Mouse (Mus musculus): Measurements from ENCODE around the gene Acvr1b. TPM values are rescaled to one million over a fixed set of nuclear protein-coding genes. Genes with fewer than 3 reads are reported as not detected.

Gene Acvr1b
- polyA plus RNA-seq, 1 experiment from 2014 or later: 18.8 TPM

DNA sequence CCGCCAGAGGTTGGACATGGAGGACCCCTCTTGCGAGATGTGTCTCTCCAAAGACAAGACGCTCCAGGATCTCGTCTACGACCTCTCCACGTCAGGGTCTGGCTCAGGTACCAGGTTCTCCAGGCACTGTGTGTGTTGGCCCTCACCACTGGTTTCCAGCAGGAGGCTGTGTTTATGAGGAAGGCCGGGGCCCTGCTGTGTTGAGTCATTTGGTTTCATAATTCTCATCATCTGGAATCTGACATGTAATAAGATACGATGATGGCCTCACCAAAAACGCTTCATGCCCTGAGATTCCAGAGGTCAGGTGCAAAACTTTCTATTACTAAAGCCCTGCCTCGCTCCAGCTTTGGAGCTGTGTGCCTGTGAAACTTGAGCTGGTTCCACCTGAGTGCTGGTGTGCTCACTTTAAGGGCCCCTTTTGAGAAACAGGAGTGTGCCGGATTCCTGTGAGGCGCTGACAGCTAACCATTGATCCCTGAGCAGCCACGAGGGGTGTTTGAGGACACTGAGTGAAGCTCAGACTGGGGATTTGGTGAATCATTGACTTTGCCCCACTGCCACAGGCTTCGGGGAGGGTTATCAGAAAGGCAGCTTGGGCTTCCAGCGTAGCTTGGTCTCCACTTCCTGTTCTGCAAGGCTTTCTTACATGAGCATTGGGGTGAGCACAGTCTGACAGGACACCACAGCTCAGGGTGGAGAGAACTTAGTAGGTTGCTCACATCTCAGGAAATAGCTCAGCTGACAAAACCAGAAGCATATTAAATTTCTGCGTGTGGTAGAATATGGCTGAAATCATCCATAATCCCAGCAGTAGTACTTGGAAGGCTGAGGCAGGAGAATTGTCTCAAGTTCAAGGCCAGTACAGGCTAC is 21.3 kb downstream of the Acvr1b start:
- 93% methylated on average over 16 of the region's 16 CpGs for WGBS
- Histone ChIP-seq H3K36me3 (peaks cover 57% of the 10 kb centered on the region), H3K4me1 (replicated peaks) (peaks cover 31% of the 10 kb centered on the region), H3K27ac (replicated peaks) (no peak overlapping the region), H3K4me3 (no peak overlapping the region), H3K27me3 (no peaks in the 10 kb centered on the region), H3K9me3 (no peaks in the 10 kb centered on the region), H3K9ac (no peak overlapping the region), H3K4me2 (no peak overlapping the region)
- ATAC-seq (ENCODE audit: low read depth): no peak

DNA sequence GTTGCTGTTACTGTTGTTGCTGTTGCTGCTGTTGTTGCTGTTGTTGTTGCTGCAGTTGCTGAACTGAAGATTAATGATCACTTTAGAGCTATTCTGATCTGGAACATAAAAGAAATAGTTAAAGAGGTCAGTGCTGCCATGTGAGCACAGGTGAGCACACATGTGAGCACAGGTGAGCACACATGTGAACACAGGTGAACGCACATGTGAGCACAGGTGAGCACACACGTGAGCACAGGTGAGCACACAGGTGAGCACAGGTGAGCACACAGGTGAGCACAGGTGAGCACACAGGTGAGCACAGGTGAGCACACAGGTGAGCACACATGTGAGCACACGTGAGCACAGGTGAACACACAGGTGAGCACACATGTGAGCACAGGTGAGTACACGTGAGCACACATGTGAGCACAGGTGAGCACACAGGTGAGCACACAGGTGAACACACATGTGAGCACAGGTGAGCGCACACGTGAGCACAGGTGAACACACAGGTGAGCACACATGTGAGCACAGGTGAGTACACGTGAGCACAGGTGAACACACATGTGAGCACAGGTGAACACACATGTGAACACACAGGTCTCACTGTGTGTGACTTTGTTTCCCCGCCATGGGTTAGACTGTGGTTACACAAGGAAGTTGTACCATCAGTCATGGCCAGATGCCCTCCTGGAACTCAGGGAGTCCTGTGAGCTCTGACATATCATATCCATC is 22.4 kb downstream of the Acvr1b start:
- H3K4me1 ChIP-seq (replicated peaks): peaks cover 21% of the 10 kb centered on the region
- H3K27me3 ChIP-seq: no peaks in the 10 kb centered on the region
- no peak for ATAC-seq (ENCODE audit: low read depth)
- H3K4me2 ChIP-seq: no peak overlapping the region
- no peaks in the 10 kb centered on the region for H3K9me3 ChIP-seq
- no peak overlapping the region for H3K27ac ChIP-seq (replicated peaks)
- 90% methylated on average over 8 of the region's 8 CpGs for WGBS
- peaks cover 68% of the 10 kb centered on the region for H3K36me3 ChIP-seq
- no peak overlapping the region for H3K4me3 ChIP-seq
- H3K9ac ChIP-seq: no peak overlapping the region

DNA sequence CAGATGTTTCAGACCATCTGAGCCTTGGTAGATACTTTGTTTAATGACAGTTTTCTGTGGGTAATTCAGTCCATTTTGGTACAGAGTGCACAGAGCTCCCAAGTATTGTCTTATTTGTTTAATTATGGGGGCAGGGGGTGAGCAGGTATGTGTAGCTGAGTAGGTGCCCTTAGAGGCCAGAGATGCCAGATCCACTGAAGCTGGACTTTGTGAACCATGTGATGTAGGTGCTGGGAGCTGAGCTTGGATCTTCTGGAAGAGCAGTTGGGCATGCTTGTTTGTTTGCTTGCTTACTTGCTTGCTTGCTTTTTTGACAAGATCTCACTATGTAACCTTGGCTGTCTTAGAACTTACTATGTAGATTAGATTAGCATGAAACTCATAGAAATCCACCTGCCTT is 23.1 kb downstream of the Acvr1b start:
- H3K27ac ChIP-seq (replicated peaks): no peak overlapping the region
- no peak for ATAC-seq (ENCODE audit: low read depth)
- H3K4me1 ChIP-seq (replicated peaks): peaks cover 14% of the 10 kb centered on the region
- no peak overlapping the region for H3K4me3 ChIP-seq
- H3K4me2 ChIP-seq: no peak overlapping the region
- no peaks in the 10 kb centered on the region for H3K27me3 ChIP-seq
- no peaks in the 10 kb centered on the region for H3K9me3 ChIP-seq
- no peak overlapping the region for H3K9ac ChIP-seq
- peaks cover 75% of the 10 kb centered on the region for H3K36me3 ChIP-seq

DNA sequence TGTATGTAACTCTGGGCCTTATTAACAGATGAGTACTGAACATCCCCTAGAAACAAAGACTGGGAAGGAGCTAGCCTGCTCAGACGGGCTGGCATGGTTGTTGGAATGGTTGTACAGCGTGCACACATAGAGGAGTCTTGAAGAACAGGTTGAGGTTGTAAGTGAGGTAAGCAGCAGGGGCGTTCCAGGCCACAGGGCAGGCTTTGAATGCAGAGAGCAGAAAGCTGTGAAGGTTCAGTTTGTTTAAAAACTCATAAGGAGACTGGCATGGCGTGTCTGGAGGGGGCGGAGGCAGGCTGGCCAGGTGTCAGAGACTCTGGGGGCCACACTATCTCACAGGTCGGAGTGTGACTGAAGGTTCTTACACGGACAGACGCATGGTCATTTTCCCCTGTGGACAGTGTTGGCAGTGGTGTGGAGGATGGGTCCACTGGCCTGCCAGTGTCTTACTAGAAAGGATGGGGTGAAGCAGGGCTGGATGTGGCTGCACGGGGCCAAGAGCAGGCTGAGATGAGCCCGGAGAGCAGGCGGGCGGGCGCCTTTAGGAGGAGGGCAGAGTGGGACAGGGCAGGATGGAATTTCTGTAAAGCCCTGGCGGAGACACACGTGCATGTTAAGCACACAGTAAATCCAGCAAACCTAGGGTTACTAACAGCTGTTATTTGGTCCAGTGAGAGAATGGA is 23.8 kb downstream of the Acvr1b start:
- Histone ChIP-seq H3K9me3 (no peaks in the 10 kb centered on the region), H3K27me3 (no peaks in the 10 kb centered on the region), H3K9ac (0 out of 2 replicates have a peak overlapping the region, but pooled peaks have one; percentile 3), H3K36me3 (peaks cover 82% of the 10 kb centered on the region), H3K27ac (replicated peaks) (no peak overlapping the region), H3K4me2 (no peak overlapping the region), H3K4me3 (no peak overlapping the region), H3K4me1 (replicated peaks) (peaks cover 7% of the 10 kb centered on the region)
- 0 out of 2 replicates have a peak, but pooled peaks have one; percentile 5 for ATAC-seq (ENCODE audit: low read depth)
- 86% methylated on average over 15 of the region's 15 CpGs for WGBS

DNA sequence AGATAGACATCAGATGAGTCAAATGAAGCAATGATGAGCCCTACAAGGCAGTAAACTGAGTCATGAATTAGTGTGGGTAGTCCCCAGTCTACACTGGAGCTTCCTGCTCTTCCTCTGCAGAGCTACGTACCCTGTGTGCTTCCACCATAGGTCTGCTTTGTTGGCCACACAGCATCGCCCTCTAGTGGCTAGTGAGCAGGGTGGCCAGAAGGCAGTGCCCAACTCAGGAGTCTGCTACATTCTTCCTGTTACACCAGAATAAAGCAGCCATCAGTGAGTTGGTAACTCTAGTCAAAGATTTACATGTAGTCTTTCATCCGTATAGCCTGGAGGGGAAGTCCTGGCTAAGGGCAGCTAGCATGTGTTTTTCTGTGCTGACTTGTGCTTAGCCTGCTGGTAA is 24.4 kb downstream of the Acvr1b start:
- peak; percentile 59; the same call in 1 of the 2 replicates for ATAC-seq (ENCODE audit: low read depth)
- H3K27me3 ChIP-seq: no peaks in the 10 kb centered on the region
- H3K4me3 ChIP-seq: no peak overlapping the region
- no peak overlapping the region for H3K4me2 ChIP-seq
- no peaks in the 10 kb centered on the region for H3K9me3 ChIP-seq
- no peak overlapping the region for H3K9ac ChIP-seq
- peaks cover 1% of the 10 kb centered on the region; the same call in 1 of the 2 replicates for H3K4me1 ChIP-seq (replicated peaks)
- H3K36me3 ChIP-seq: peaks cover 88% of the 10 kb centered on the region
- no peak overlapping the region for H3K27ac ChIP-seq (replicated peaks)
- 20% methylated on average over 3 of the region's 3 CpGs for WGBS

DNA sequence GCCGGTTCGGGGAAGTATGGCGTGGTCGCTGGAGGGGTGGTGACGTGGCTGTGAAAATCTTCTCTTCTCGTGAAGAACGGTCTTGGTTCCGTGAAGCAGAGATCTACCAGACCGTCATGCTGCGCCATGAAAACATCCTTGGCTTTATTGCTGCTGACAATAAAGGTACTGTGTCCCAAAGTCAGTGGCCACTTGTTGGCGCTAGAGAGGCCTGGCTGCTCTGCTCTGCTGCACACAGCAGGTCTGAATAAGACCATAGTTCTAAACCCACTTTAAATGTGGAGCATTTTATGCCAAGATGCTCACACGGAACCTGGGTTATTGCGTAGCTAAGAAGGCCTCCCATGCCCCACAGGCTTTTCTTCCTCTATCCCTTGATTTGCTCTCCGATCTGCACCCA is 25.0 kb downstream of the Acvr1b start:
- Histone ChIP-seq H3K4me3 (no peak overlapping the region), H3K4me2 (no peak overlapping the region), H3K9me3 (no peaks in the 10 kb centered on the region), H3K4me1 (replicated peaks) (no peaks in the 10 kb centered on the region), H3K27ac (replicated peaks) (no peak overlapping the region), H3K36me3 (peaks cover 92% of the 10 kb centered on the region), H3K9ac (no peak overlapping the region), H3K27me3 (no peaks in the 10 kb centered on the region)
- 90% methylated on average over 14 of the region's 14 CpGs for WGBS
- ATAC-seq (ENCODE audit: low read depth): no peak

DNA sequence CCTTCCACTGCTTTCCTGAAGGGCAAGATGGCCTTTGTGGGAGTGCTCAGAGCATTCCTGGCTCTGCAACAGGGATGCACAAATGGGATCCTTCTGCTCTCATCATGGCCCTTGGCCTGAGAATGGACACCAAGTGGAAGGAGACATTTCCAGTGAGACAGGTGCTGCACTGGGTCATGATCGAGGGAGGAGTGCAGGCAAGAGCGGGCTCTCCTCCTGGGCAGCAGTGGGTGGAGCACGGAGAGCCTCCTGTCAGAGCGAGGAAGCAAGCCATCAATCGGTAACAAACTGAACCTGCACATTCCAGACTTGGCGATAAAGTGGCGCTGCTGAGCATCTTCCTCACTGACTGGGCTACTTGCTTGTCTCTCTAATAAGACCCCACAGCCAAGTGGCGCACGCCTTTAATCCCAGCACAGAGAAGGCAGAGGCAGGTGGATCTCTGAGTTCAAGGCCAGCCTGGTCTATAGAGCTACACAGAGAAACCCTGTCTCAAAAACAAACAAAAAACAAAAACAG is 27.0 kb downstream of the Acvr1b start:
- no peak overlapping the region for H3K27ac ChIP-seq (replicated peaks)
- H3K4me1 ChIP-seq (replicated peaks): no peaks in the 10 kb centered on the region
- H3K9ac ChIP-seq: no peak overlapping the region
- no peak overlapping the region for H3K4me3 ChIP-seq
- peaks cover 88% of the 10 kb centered on the region for H3K36me3 ChIP-seq
- no peak overlapping the region for H3K4me2 ChIP-seq
- 98% methylated on average over 9 of the region's 9 CpGs for WGBS
- no peaks in the 10 kb centered on the region for H3K27me3 ChIP-seq
- no peak for ATAC-seq (ENCODE audit: low read depth)
- no peaks in the 10 kb centered on the region for H3K9me3 ChIP-seq

DNA sequence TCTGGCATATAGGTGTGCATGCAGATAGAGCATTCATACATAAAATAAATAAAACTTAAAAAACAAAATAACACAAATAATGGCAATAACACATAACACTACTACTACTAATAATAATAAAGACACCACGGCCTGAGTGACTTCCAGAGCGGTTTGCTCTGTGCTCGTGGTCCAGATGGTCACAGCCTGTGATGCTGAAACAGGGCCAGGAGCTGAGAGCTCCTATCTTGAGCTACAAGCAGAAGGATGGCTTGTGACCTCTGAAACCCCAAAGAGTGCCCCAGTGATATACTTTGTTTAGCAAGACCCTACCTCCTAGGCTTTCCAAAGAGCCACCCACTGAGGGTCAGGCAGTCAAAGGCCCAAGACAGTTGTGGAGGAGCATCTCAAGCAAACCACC is 27.5 kb downstream of the Acvr1b start:
- Histone ChIP-seq H3K4me3 (no peak overlapping the region), H3K9ac (no peak overlapping the region), H3K27ac (replicated peaks) (no peak overlapping the region), H3K9me3 (no peaks in the 10 kb centered on the region), H3K4me1 (replicated peaks) (no peaks in the 10 kb centered on the region), H3K27me3 (no peaks in the 10 kb centered on the region), H3K36me3 (peaks cover 88% of the 10 kb centered on the region), H3K4me2 (no peak overlapping the region)
- no peak for ATAC-seq (ENCODE audit: low read depth)
- 98% methylated on average over 3 of the region's 3 CpGs for WGBS

DNA sequence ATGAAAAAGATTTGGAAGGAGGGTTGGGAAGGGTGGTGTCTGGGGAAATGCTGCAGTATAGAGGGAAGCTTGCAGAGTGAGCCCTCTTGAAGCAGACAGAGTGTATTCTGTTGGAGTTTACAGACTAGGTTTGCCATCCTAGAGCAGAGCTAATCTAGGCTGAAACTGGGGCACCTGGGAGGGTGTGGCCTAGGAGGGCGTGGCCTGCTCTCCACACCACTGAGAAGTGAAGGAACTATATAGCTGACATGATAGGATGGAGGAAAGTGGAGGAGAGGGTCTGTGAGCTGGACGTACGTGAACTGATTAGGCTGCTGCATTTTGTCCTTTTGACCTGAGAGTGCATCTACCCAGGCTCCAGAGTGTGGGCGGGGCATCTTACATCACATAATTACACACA is 29.8 kb downstream of the Acvr1b start:
- Histone ChIP-seq H3K4me2 (no peak overlapping the region), H3K27ac (replicated peaks) (no peak overlapping the region), H3K9me3 (no peaks in the 10 kb centered on the region), H3K36me3 (peaks cover 92% of the 10 kb centered on the region), H3K27me3 (no peaks in the 10 kb centered on the region), H3K4me3 (no peak overlapping the region), H3K9ac (no peak overlapping the region), H3K4me1 (replicated peaks) (no peaks in the 10 kb centered on the region)
- WGBS: 91% methylated on average over 4 of the region's 4 CpGs
- no peak for ATAC-seq (ENCODE audit: low read depth)

DNA sequence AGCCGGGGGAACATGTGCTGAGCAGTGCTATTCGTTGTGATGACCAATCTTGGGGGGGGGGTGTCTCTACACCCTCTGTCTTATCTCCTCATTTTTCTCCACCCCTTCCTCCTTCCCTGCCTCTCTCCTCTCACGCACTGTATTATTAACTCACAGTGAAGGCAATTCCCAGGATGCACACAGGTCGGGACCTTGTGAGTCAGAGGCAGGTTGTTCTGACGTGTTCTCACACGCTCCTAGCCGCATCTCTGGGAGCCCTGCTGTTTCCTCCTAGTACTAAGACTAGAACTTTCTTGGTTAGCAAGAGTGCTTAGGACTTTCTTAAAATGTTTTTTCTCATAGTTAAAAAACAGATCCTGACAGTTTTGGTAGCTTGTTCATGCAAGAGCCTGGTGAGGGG is 30.9 kb downstream of the Acvr1b start:
- ATAC-seq (ENCODE audit: low read depth): no peak

DNA sequence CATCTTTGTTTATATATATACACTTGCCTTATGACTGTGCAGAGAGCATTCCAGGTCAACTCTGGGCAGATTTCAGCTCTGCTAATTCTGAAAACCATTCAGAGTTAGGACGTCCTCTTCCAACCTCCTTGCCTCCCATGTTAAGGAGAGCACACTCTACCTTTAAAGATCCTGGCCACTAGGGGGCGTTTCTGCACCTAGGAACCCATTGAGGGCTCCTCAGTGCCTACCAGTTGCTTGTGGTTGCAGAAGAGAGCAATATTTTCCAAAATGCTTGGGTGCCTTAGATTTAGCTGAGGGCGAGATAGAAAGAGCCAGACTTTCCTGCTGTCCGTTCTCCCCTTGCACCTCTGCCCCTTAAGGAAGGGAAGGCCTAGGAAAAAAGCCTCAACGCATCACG is 36.4 kb downstream of the Acvr1b start:
- H3K36me3 ChIP-seq: peaks cover 88% of the 10 kb centered on the region
- H3K27ac ChIP-seq (replicated peaks): no peak overlapping the region
- H3K9ac ChIP-seq: no peak overlapping the region
- H3K4me2 ChIP-seq: no peak overlapping the region
- no peaks in the 10 kb centered on the region for H3K27me3 ChIP-seq
- H3K4me3 ChIP-seq: no peak overlapping the region
- no peaks in the 10 kb centered on the region; the same call in 1 of the 2 replicates for H3K4me1 ChIP-seq (replicated peaks)
- H3K9me3 ChIP-seq: no peaks in the 10 kb centered on the region
- WGBS: 70% methylated on average over 6 of the region's 6 CpGs
- ATAC-seq (ENCODE audit: low read depth): no peak

More for the DNA sequence above, 30.9 kb downstream of the Acvr1b start:
- peaks cover 93% of the 10 kb centered on the region for H3K36me3 ChIP-seq
- no peak overlapping the region for H3K27ac ChIP-seq (replicated peaks)
- no peak overlapping the region for H3K4me3 ChIP-seq
- H3K27me3 ChIP-seq: no peaks in the 10 kb centered on the region
- H3K9ac ChIP-seq: no peak overlapping the region
- H3K4me1 ChIP-seq (replicated peaks): no peaks in the 10 kb centered on the region
- 88% methylated on average over 7 of the region's 7 CpGs for WGBS
- H3K4me2 ChIP-seq: no peak overlapping the region
- no peaks in the 10 kb centered on the region for H3K9me3 ChIP-seq

Measured in neural tube, embryonic 13.5 days (tissue).